Comparison of ENCODE assay signal across 1 mouse cellular context in genomic region chr2:112481564-112481963, GRCm38 (mm10).
TF ChIP-seq lines count a peak whose summit lies in the region.

No protein-coding gene starts in this region.

TF ChIP-seq in CH12.LX, 34 proteins besides CTCF, POLR2A, EP300 and RAD21 (continued from another document):
- TF ChIP-seq USF2 (conservative IDR thresholded peaks at IDR 0.05; ENCODE audit: low read depth, low read length) (no peak), SMC3 (IDR thresholded peaks at IDR 0.05; ENCODE audit: low read depth, low read length) (peak; percentile 61), UBTF (IDR thresholded peaks at IDR 0.05; ENCODE audit: low read depth, low read length) (no peak), POLR2AphosphoS2 (IDR thresholded peaks at IDR 0.05; ENCODE audit: low read depth, low read length) (no peak), SIN3A (IDR thresholded peaks at IDR 0.05; ENCODE audit: low read length) (no peak), ELF1 (IDR thresholded peaks at IDR 0.05; ENCODE audit: low read depth, low read length) (no peak), ZC3H11A (IDR thresholded peaks at IDR 0.05; ENCODE audit: low read depth, low read length) (no peak; the same call in 1 of the 2 replicates), MAZ (IDR thresholded peaks at IDR 0.05; ENCODE audit: low read depth, low read length) (peak; percentile 97), CHD1 (IDR thresholded peaks at IDR 0.05; ENCODE audit: low read depth, low read length) (no peak)
TF ChIP-seq in CH12.LX: peak in this region for 3.
